Mouse (Mus musculus): ENCODE results near the gene Aurkb.

GRCm38 (mm10) chr11:69016755-69017154 is 28.7 kb upstream of the Aurkb start:
- TF ChIP-seq GATA1 (IDR thresholded peaks at IDR 0.05; ENCODE audit: low read length): no peak
- no peak for TF ChIP-seq TAL1 (IDR thresholded peaks at IDR 0.05; ENCODE audit: low read length)

All from erythroblast, embryonic 14.5 days (primary cell).